Mouse (Mus musculus) layer of hippocampus, adult 18-20 months (tissue): ENCODE measurements at regions not wholly inside any gene's neighbourhood (a gene's known extent, or its start where the extent isn't known, plus 50 kb on each side); places are given as distances from the start of the nearest gene placed in this dataset.

Experiments used
- DNase-seq, 2 experiments: peaks; one replicate each; pipeline ENCODE4 v3.0.0; 2022; ENCODE audit warnings: low spot score in 2 of 2

DNA sequence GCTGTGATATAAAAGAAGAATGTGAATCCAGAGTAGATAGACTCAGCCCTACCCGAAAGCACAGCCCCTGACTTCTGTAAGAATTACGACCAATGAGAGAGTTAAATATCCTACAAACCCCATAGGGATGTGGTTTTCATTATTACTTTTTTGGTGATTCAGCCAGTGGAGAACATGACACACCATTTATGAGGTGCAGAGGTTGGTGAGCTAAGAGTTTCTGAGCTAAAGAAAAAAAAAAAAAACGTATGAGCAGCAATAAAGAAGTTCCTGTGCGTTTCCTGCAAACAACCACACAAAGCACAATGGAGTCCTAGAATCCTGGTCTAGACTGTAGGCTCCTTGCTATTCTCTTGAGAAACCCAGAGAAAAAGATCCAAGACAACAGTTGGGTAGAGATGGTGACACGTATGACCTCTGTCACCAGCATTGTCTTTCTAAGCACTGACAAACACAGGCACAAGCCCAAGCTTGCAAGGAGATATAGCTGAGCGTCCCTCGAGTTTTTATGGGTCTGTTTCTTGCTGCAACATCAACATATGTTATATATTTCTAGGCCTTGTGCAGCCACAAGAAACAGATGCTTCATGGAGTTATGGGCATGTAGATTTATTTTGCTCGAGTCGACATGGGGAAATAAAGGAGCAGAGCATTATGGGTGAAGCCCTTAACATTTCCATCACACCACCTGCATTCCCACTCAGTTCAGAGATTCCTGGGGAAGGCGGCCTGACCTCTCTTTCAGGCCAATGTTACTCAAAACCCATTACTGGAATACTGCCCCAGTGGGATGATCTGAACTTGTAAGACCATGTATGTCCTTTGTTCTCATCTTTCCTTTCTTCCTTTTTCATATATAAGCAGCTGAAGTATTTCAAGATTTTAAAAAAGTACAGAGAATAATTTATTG is 263.1 kb upstream of the Lyplal1 start:
- DNase-seq: no peak

DNA sequence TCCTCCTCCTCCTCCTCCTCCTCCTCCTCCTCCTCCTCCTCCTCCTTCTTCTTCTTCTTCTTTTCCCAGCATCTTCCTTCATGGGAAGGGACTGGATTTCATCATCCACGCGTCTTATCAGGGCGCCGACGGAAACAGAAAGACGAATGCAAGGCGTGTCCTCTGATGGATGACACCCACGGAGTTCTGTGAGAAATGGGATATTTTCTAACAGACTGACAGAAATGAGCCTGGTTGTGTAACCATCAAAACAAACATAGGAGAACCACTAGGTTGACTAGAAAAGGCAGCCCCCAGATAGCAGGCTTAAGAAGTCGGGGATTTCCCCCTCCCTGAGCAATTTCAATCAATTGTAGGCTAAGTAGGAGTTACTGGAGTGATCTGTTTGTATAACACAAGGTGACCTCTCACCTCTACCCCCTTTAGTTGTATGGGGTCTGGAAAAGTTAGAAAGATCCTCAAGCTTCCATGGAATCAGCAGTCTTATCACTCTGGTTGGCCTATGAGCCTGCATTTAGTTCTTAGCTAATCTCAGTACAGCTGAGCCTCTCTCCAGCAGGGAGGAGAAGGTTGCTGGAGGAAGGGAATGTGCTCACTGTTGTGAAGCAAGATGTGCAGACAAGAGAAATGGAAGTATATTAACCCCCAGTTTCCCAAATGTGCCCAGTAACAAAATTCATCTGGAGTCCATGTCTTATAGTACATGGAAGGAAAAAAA is 260.0 kb upstream of the Lyplal1 start:
- DNase-seq: no peak

DNA sequence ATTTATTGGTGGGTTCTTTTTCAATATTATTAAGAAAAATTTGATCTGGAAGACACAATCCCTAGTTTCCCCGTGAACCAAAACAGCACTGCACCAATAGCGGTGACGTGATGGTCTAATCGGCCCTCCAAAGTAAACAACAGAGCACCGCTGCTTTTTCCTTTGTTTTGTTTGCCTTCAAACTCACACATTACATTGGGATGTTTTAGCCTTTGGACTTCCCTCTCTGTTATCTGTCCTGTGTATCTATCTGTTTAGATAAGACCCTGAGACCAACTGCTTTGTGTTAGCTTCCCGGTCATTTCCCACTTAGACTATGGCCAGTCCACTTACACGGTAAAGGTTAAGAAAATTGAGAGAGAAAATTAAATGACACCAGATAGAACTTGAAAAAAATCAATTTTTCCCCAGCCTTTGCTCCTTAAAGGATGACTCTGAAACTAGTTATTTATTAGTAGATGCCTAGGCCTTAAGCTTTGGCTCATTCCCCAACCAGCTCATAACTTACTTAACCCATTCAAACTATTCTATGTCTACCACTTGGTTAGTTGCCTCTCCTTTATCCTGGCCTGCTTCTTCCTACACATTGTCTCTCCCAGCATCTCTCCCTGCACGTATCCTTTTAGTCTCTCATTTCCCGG is 257.0 kb upstream of the Lyplal1 start:
- DNase-seq: no peak

DNA sequence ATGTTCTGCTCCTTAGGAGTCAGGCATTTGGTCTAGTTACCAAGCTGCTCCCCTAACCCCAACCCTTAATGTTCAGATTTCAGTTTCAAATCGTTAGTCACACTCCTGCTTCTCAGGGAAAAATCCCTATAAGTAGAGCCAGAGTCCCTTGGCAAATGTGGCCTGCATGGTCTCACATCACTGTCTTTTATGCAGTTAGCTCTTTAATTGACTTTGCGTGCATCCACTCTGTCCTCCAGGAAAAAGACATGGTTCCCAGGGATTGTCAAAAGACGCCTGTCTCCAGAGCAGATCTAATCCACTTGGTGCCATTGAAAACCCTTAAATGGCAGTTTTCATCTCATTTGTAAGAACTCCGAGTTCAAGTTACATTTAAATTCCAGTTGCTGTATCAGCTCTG is 256.3 kb upstream of the Lyplal1 start:
- no peak for DNase-seq

DNA sequence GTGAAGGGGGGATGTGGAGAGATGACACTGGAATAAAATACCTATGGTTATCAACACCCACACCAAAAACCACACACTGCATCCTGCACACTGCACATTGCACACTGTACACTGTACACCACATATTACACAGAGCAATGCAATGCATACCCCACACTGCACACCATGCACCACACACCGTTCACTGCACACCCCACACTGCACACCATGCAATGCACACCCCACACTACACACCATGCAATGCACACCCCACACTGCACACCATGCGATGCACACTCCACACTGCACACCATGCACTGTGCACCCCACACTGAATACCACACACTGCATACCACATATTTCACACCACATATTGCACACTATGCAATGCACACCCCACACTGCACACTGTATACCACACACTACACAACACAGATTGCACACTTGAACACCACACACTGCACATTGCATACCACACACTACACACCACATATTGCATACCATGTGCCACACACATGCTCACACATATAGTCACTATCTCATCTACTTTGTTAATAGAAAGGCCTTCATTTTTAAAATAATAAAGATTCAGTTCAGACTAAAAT is 255.8 kb upstream of the Lyplal1 start:
- no peak for DNase-seq

DNA sequence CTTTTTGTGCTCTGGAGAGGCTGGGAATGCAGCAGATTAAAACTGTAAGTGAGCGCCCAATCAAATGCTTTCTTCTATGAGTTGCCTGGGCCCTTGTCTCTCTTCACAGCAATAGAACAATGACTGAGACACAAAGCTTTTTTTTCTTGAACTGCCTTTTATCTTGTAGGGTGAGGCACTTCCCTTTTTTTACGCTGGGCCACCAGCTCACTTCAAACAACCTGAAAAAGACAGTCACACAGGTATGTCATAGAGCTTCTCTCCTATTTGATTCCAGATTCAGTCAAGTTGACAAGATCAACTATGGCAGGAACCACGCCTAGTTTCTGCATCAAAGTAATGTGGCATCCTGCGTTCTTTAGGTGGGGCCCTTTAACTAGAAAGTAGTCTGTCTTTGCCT is 246.2 kb upstream of the Lyplal1 start:
- DNase-seq: no peak

DNA sequence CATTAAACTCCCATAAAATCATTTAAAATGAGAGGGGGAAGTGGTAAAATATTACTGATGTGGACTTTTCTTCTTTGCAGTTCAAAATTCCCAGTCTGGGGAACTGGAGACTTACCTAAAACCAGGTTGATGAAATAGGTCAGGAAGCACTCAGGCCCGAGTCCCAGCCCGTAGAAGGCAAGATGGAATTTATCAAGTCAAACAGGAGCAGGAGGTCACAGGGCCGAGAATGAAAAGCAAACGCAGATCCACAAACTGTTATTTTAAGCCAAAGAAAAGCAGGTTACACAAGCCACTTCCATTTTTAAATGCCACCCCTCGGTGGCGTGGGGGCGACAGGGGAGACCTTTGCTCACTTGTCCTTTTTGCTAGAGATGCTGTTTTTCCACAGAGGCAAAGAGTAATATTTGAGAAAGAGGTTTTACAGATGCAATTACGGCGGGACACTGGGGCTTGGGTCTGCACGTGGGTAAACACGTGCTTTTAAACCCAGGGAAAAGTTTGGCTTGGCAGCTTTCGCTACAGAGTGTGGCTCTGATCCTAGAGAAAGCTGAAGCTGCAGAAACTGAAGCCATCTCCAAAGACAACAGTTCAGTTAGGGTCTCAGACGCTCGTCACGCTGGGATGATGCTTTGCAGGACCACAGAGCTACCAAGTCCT is 241.0 kb upstream of the Lyplal1 start:
- no peak for DNase-seq

DNA sequence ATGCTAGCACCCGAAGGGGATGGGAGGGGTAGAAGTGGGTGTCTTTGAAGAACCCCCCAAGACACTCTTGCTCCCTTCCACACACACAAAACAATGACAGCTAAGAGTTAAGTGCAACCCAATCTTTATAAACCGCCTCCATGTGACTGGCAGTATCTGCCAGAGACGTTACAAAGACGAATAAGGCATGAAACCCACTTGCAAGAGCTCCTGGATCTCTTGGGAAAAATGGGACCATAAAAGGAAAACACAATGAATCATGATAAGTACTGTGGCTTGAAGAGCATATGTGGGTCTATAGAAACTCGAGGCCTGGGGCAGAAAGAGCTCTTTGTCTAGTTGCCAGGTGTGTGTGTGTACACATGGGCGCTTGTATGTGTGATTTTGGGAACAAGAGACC is 237.6 kb upstream of the Lyplal1 start:
- DNase-seq: no peak

DNA sequence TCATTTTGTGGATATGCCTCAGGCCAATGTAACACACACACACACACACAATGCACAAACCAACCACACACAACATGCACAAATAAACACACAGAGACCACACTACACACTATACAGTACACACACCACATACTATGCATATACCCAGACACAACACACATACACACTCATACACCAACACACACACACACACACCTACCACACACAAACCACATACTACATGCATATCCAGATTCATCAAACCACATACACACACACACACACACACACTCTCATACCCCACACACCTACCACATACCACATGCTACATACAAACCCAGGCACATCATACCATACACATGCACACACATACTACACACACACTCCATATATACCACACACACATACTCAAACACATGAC is 237.0 kb upstream of the Lyplal1 start:
- DNase-seq: no peak

DNA sequence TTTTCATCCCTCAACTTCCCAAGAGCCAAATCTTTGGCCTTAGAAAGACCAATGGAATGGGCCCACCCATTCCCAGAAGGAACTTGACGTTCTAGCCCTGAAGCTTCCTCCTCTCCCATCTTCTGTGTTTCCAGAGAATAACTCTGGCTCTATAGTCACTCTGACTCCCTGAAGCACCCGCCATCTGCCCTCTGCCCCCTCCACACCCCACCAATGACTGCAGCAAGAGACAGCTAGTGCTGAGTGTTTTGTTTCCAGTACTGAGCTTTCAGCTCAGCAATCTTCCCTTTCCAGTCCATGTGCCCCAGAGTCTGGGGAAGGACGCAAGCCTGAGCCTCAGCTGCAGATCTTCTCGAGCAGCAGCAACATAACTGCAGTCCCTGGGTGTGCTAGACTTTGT is 233.3 kb upstream of the Lyplal1 start:
- DNase-seq: no peak

DNA sequence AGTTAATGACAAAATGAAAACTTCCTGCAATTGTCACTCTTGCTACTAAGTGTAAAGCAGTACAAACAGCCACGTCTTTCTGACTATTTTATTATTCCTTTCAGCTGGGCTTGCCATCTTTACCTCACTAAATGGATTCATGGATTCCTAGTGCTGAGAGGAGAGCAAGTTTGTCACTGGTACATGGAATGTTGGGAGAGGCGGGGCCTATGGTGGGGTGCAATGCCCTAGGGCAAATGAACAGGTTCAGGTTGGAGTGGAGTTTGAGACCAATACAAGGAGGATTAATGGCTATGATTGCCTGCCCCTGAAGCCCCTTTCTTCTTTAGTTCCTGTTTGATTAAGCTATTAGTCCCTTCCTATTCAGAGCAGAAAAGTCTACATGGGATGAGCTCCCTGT is 232.9 kb upstream of the Lyplal1 start:
- DNase-seq: no peak

DNA sequence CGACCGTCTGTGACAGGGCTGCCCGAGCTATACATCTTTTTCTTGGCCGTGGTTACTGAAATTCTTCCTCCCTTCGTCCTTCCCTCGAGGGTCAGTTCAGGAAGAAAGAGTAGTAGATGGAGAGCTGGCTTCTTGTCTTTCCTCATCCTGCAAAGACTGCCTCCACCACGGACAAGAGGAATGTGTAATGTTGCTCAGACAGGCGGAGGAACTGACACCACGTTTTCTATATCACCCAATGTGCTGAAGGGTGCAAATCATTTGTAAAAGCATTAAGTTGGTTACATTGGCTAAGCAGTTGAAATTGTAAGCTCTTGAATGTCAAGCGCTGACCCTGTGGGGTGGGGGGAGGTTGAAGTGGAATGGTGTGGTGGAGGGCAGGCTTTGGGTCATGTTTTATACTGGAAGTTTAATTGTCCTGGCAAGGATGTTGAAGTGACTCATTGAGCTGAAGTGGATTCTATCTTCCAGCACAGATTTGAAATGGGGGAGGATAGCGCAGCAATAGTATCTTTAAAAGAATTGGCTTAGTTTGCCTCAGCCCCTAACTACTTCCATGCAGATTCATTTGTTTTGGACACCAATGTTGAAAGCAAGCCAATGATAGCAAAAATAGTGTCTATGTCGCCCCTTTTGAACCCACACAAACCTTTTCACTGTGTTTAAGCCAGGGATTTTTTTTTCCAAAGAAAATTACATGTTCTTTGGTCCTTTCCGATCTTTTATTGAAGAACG is 230.5 kb upstream of the Lyplal1 start:
- no peak for DNase-seq

DNA sequence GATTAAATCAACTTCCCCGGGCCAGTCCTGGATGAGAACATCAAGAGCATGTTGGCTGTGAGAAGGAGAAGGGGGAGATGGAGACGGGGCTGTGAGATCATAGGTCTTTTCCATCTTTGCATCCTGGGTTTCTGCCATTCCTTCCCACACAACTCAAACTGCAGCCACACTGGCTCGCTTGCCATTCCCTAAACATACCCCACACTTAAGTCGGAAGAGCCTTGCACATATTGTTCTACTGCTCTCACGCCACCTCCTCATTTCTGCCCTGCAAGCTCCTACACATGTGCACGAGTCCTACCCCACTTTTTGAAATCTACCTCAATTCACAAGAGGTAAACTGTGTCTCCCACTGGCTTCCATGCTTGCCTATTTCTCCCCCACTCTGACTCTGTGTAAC is 228.3 kb upstream of the Lyplal1 start:
- DNase-seq: peak in 1 of 2 experiments; percentile 21

DNA sequence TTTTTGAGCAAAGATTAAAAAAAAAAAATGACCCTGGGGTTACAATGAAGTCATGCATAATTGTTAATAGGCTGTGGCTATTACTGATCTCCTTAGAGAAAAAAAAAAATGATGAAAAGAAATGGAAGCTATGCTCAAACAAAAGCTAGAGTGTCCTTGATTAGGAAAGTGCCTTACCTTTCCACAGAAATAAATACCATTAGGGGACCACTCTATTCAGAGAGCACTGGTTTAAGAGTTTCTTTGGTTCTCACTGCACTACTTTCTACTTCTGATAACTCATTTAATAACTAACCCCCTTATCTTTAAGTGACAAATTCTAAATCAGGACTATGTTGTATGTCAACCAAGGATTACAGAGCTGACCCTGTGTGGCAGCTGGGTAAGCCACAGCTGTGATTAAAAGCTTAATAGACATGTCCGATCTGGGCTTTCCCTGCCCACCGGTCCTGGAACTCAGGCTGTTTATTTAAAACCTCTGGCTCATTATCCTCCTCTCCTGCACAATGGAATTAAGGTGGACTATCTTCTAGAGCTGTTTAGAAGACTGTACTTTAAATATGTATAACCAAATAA is 225.9 kb upstream of the Lyplal1 start:
- DNase-seq: no peak

DNA sequence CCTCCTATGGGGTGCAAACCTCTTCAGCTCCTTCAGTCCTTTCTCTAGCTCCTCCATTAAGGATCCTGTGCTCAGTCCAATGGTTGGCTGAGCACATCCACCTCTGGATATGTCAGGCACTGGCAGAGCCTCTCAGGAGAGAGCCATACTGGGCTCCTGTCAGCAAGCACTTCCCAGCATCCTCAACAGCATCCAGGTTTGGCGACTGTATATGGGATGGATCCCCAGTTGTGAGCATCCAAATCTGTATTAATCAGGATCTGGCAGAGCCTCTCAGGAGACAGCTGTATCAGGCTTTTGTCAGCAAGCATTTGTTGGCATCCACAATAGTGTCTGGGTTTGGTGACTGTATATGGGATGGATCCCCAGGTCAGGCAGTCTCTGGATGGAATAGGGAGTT is 225.3 kb upstream of the Lyplal1 start:
- no peak for DNase-seq

DNA sequence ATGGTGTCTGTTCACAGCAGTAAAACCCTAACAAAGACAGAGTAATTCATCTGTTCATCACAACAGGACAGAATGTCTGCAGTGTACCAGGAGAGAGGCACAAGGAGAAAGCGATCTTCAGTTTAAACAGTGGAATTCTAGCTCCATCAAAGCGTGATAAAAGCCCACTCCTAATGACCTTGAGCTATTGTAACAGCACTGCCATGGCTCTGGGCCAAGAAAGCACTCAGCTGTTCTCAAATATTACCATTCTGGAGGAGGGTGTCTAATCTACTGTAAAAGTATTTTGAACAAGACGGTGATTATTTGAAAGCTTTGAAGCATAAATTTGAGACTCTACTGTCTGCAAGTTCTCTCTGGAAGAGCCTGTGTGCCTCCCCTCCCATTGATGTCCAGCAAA is 224.8 kb upstream of the Lyplal1 start:
- no peak for DNase-seq

DNA sequence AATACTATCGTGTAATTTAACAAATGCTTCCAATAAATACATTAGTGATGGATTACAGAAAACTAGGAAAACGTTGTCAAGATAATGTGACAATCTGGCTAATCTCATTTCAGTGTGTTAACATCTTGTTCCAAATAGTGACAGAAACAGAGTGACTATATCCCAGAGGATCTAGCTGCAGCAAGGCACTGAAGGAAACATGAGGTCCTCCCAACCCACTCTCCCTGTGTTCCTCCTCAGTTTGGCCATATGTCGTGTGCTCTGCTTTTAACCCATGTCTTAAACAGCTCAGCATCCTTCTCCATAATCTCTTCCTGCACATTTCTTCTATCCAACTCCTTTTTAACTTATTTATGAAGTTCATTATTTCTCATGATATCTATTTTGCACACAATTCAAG is 223.6 kb upstream of the Lyplal1 start:
- DNase-seq: peak in 1 of 2 experiments; percentile 64

DNA sequence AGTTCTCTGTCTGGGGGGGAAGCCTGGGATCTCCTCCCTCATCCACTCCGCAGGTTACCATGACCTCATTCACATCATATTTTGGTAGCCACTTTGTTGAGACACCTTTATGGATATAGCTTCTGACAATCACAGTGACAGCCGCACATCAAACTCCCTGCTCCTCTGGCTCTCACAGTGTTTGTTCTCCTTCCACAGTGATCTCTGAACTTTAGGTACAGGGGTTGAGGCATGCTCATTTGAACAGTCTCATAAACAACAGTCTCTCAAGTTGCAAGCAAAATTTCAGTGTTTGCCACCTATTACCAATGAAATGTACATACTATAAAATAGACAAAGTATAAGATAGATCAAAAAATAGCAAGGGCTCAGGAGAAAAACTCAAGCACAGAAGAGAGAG is 200.2 kb upstream of the Lyplal1 start:
- DNase-seq: no peak

DNA sequence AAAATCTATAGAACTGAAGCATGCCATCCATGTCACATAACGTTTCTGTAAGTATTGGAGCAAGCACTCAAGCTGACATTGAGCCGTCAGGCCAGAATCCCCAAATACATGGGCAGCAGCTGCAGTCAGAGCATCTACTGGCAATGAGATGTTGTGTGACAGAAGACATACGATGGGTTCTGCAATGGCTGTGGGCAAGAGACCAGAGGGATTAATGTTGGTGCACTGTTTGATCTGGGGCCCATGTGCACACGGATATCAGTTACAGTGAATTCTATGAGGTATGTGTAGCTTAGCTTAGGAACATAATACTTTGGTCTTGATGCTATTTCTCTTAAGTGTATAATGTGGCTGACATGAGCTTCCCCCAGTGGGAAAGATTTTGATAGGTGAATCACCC is 197.1 kb upstream of the Lyplal1 start:
- no peak for DNase-seq

DNA sequence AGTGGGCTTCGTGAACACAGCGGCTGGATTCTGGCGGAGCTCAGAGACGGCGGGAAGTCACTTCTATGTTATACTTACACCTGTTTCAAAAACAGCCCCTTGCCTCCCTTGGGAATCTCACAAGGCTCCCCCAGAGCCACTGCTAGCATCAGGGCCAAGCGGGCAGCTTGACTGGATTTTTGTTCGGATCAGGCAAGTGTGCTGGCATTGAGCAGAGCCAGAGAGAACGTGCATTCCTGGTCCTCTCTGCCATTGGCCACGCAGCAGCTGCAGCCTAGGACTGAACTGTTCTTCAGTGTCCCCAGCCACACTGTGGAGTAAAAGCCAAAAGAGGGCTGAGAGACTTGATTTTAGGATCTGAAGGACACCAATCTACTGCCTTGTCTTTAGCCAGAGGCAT is 195.6 kb upstream of the Lyplal1 start:
- no peak for DNase-seq
